Mouse (Mus musculus) CD4-positive naive resting alpha-beta T cell, adult 57 days (primary cell): Measurements from ENCODE around the gene Mks1. TPM values are rescaled to one million over a fixed set of nuclear protein-coding genes. Genes with fewer than 3 reads are reported as not detected.

Source experiments
- total RNA-seq: library from RNA; stranded (reverse); gene quantifications from one replicate; pipeline ENCODE4 v1.2.4, GENCODE M21; 2023

Mks1 gene
- total RNA-seq = 12.7 TPM

GRCm38 (mm10) chr11:87852690-87853596 lies at the start of gene Mks1:
Gene Mks1 (plus strand): TSS chr11:87853215.

GRCm38 (mm10) chr11:87828239-87828900 lies 24.6 kb upstream of the Mks1 start, which contains the start of gene Lpo:
Gene Lpo (minus strand): TSS chr11:87828289.

GRCm38 (mm10) chr11:87875436-87875835 lies 22.4 kb downstream of the Mks1 start, which contains the start of gene Epx:
Gene Epx (minus strand): TSS chr11:87875536.

GRCm38 (mm10) chr11:87892168-87892567 lies 39.2 kb downstream of the Mks1 start, which contains the start of gene Olfr462:
Gene Olfr462 (minus strand): TSS chr11:87892268.

GRCm38 (mm10) chr11:87897287-87897686 lies 44.3 kb downstream of the Mks1 start, which contains the start of gene Olfr463:
Gene Olfr463 (minus strand): TSS chr11:87897387.

Other genes with a start within 250 kb of the Mks1 start
- not detected for gene Hsf5, start 236.1 kb upstream of the Mks1 start, total RNA-seq
- 5.1 TPM for gene Rnf43, start 190.5 kb upstream of the Mks1 start, total RNA-seq
- 160 TPM for gene Supt4a, start 115.7 kb upstream of the Mks1 start, total RNA-seq
- gene Tspoap1, start 92.7 kb upstream of the Mks1 start, total RNA-seq = 5.2 TPM
- gene Mpo, start 59.6 kb upstream of the Mks1 start, total RNA-seq = 1.1 TPM
- not detected for gene Lpo, start 24.9 kb upstream of the Mks1 start, total RNA-seq
- gene Epx, start 22.3 kb downstream of the Mks1 start, total RNA-seq = not detected
- not detected for gene Olfr462, start 39.1 kb downstream of the Mks1 start, total RNA-seq
- not detected for gene Olfr463, start 44.2 kb downstream of the Mks1 start, total RNA-seq
- not detected for gene Olfr464, start 67.8 kb downstream of the Mks1 start, total RNA-seq
- gene Dynll2, start 134.3 kb downstream of the Mks1 start, total RNA-seq = 25.2 TPM
- gene Srsf1, start 194.2 kb downstream of the Mks1 start, total RNA-seq = 328 TPM
- gene Vezf1, start 215.1 kb downstream of the Mks1 start, total RNA-seq = 50.8 TPM
- 7.2 TPM for gene Cuedc1, start 244.8 kb downstream of the Mks1 start, total RNA-seq